In genomic region chr10:85214847-85215246, GRCm38 (mm10) we compare ENCODE assay signal across 10 mouse cellular contexts. TPM values are rescaled to one million over a fixed set of nuclear protein-coding genes. Genes with fewer than 3 reads are reported as not detected.
DNase-seq lines count a peak whose midpoint lies in the region; ATAC-seq and TF ChIP-seq lines count a peak whose summit lies in the region.
"Had no signal": no experiment of that assay in that cellular context is flagged by ENCODE, and none has a peak within 500 bp of the region (broad histone marks: within the 10 kb centered on the region; RNA-seq: fewer than 3 reads in every experiment).

No protein-coding gene starts in this region.

- 71% methylated on average over 5 of the region's 5 CpGs for WGBS in hindbrain, embryonic 14.5 days

- no peak overlapping the region for H3K4me3 ChIP-seq in hindbrain, embryonic 14.5 days (replicated peaks; ENCODE audit: low read length)
- H3K4me3 ChIP-seq: liver, embryonic 13.5 days; myocyte had no signal

- H3K4me2 ChIP-seq in hindbrain, embryonic 14.5 days (replicated peaks): peak overlapping the region; percentile 23
- H3K4me2 ChIP-seq: liver, embryonic 13.5 days had no signal

- peak; percentile 60; the same call in 1 of the 2 replicates for ATAC-seq in hindbrain, embryonic 14.5 days (ENCODE audit: low FRiP score)

- no peaks in the 10 kb centered on the region for H3K36me3 ChIP-seq in hindbrain, embryonic 14.5 days (replicated peaks; ENCODE audit: control insufficient read depth, insufficient read depth)
- H3K36me3 ChIP-seq: liver, embryonic 13.5 days had no signal

- DNase-seq in kidney, postnatal 10 days: peak; percentile 17
- DNase-seq in kidney, postnatal 25 days: no peak
- DNase-seq in 3T3-L1 (ENCODE audit: low read depth, low spot score): peak; percentile 3
- DNase-seq in brain, embryonic 14.5 days (ENCODE audit: low read depth): peak; percentile 81
- peak; percentile 76 for DNase-seq in hindbrain, embryonic 14.5 days (ENCODE audit: low spot score)
- no peak for DNase-seq in gastrocnemius, adult 18-20 months (ENCODE audit: low spot score)
- DNase-seq in ovary, postnatal 10 days (ENCODE audit: low spot score): no peak
- DNase-seq in testis, postnatal 14 days (ENCODE audit: low spot score): no peak
- DNase-seq: liver, embryonic 13.5 days had no signal

- no peaks in the 10 kb centered on the region for H3K9me3 ChIP-seq in hindbrain, embryonic 14.5 days (ENCODE audit: control insufficient read depth, low read length)
- H3K9me3 ChIP-seq: liver, embryonic 13.5 days had no signal

- H3K27me3 ChIP-seq in hindbrain, embryonic 14.5 days (ENCODE audit: control insufficient read depth, insufficient read depth, low read length): no peaks in the 10 kb centered on the region
- H3K27me3 ChIP-seq: liver, embryonic 13.5 days had no signal

- peak; percentile 43; the same call in 1 of the 2 replicates for TF ChIP-seq CTCF in brain, embryonic 14.5 days (IDR thresholded peaks at IDR 0.05; ENCODE audit: borderline replicate concordance, extremely low read depth, insufficient read depth, insufficient read length)

- no peaks in the 10 kb centered on the region for H3K4me1 ChIP-seq in hindbrain, embryonic 14.5 days (replicated peaks; ENCODE audit: control insufficient read depth, insufficient read depth, low read length)
- H3K4me1 ChIP-seq: liver, embryonic 13.5 days had no signal

- no peak for TF ChIP-seq POLR2A in brain, embryonic 14.5 days (IDR thresholded peaks at IDR 0.05; ENCODE audit: borderline replicate concordance, extremely low read depth, insufficient read depth, insufficient read length, poor library complexity, severe bottlenecking)

- H3K27ac ChIP-seq in hindbrain, embryonic 14.5 days: 0 out of 2 replicates have a peak overlapping the region, but pooled peaks have one; percentile 38
- H3K27ac ChIP-seq: liver, embryonic 13.5 days had no signal

- H3K9ac ChIP-seq in hindbrain, embryonic 14.5 days: no peak overlapping the region
- H3K9ac ChIP-seq: liver, embryonic 13.5 days had no signal

RNA-seq across cellular contexts. Expression of gene Cry1, which starts 30.0 kb away (rescaled TPM):
- 18.8 and 19.7 TPM in 2 replicates for polyA plus RNA-seq in brain, embryonic 14.5 days (2012; rRNA removed)
- polyA plus RNA-seq in hindbrain, embryonic 14.5 days (2014; fragmentation: Nextera tagmentation; extraction: Ambion mirVana): 32.9 and 40.1 TPM in 2 replicates
- total RNA-seq in gastrocnemius, adult 18-20 months (2021): 10 to 100 TPM; 10.8 to 16.1 TPM

Comparison
In these comparisons a context has a peak if more than half of its experiments do, and no peak if none do; other contexts are left out.
1. DNase-seq: peak in kidney, postnatal 10 days (single experiment), 3T3-L1 (single experiment), brain, embryonic 14.5 days (single experiment) and hindbrain, embryonic 14.5 days (single experiment); none in kidney, postnatal 25 days (0 of 2), gastrocnemius, adult 18-20 months (single experiment), ovary, postnatal 10 days (single experiment) and testis, postnatal 14 days (single experiment).